Mouse (Mus musculus) kidney, adult 8-10 months (tissue): ENCODE measurements around the gene Gm42417.
"Not testable (repeated sequence)": the region's sequence is repeated elsewhere in the genome, so short reads cannot be mapped to it uniquely, and the experiment has no call there.

Experiments
- DNase-seq, 2 experiments: peaks; one replicate each; pipeline ENCODE4 v3.0.0; 2022

Gene Gm42417

GRCm38 (mm10) chr1:36545382-36545781 lies 6.2 kb upstream of the Gm42417 start:
- no peak for DNase-seq

- no peak for DNase-seq
These were observed 3.7 kb upstream of the Gm42417 start for GRCm38 (mm10) chr1:36542925-36543324.

- DNase-seq: no peak
These were observed 2.6 kb upstream of the Gm42417 start for GRCm38 (mm10) chr1:36541844-36542243.

- no peak for DNase-seq
These were observed 1.6 kb upstream of the Gm42417 start for GRCm38 (mm10) chr1:36540807-36541206.

GRCm38 (mm10) chr1:36540132-36540531 lies 903 bp upstream of the Gm42417 start:
- DNase-seq: no peak

- DNase-seq: no peak
These were observed 502 bp downstream of the Gm42417 start for GRCm38 (mm10) chr1:36538727-36539126.

GRCm38 (mm10) chr1:36536783-36537182 lies 2.4 kb downstream of the Gm42417 start, which contains the start of gene Ankrd23:
Ankrd23 (minus strand) TSS chr1:36536883.
- not testable (repeated sequence) for DNase-seq

GRCm38 (mm10) chr1:36536397-36536728 lies 2.9 kb downstream of the Gm42417 start:
- DNase-seq: no peak

- no peak for DNase-seq
These were observed 3.5 kb downstream of the Gm42417 start for GRCm38 (mm10) chr1:36535477-36536396.

GRCm38 (mm10) chr1:36534595-36535058 lies 4.6 kb downstream of the Gm42417 start:
- no peak for DNase-seq

GRCm38 (mm10) chr1:36533546-36533945 lies 5.7 kb downstream of the Gm42417 start:
- no peak for DNase-seq

GRCm38 (mm10) chr1:36531461-36531860 lies 7.8 kb downstream of the Gm42417 start:
- no peak for DNase-seq

GRCm38 (mm10) chr1:36530962-36531361 lies 8.3 kb downstream of the Gm42417 start:
- DNase-seq: no peak

- DNase-seq: no peak
These were observed 8.7 kb downstream of the Gm42417 start for GRCm38 (mm10) chr1:36530485-36530884.

GRCm38 (mm10) chr1:36529875-36530274 lies 9.4 kb downstream of the Gm42417 start:
- DNase-seq: no peak

- DNase-seq: no peak
These were observed 10.0 kb downstream of the Gm42417 start for GRCm38 (mm10) chr1:36529274-36529673.

GRCm38 (mm10) chr1:36528351-36528750 lies 10.9 kb downstream of the Gm42417 start:
- no peak for DNase-seq

GRCm38 (mm10) chr1:36526903-36527302 lies 12.3 kb downstream of the Gm42417 start:
- no peak for DNase-seq

- no peak for DNase-seq
These were observed 13.5 kb downstream of the Gm42417 start for GRCm38 (mm10) chr1:36525774-36526173.

GRCm38 (mm10) chr1:36524058-36524457 lies 15.2 kb downstream of the Gm42417 start:
- DNase-seq: no peak

- no peak for DNase-seq
These were observed 15.8 kb downstream of the Gm42417 start for GRCm38 (mm10) chr1:36523332-36524013.

GRCm38 (mm10) chr1:36522210-36522609 lies 17.0 kb downstream of the Gm42417 start:
- DNase-seq: no peak

- no peak for DNase-seq
These were observed 19.6 kb downstream of the Gm42417 start for GRCm38 (mm10) chr1:36519626-36520025.

- no peak for DNase-seq
These were observed 21.0 kb downstream of the Gm42417 start for GRCm38 (mm10) chr1:36518259-36518658.
